Mouse (Mus musculus): ENCODE results near the gene Sec22b. TPM values are rescaled to one million over a fixed set of nuclear protein-coding genes. Genes with fewer than 3 reads are reported as not detected.

Sec22b gene
- polyA plus RNA-seq, 1 experiment from 2014 or later, result 132 TPM

GRCm38 (mm10) chr3:97918885-97919550 lies 18.0 kb downstream of the Sec22b start:
- Histone ChIP-seq H3K4me3 (ENCODE audit: low read depth, low read length) (no peak overlapping the region), H3K9ac (ENCODE audit: low read length) (no peak overlapping the region), H3K9me3 (ENCODE audit: control insufficient read depth, low read length) (no peaks in the 10 kb centered on the region), H3K27ac (ENCODE audit: low read depth) (no peak overlapping the region), H3K4me2 (ENCODE audit: low read length) (no peak overlapping the region), H3K4me1 (replicated peaks; ENCODE audit: control insufficient read depth, insufficient read depth, low read length) (no peaks in the 10 kb centered on the region), H3K27me3 (replicated peaks; ENCODE audit: control insufficient read depth, insufficient read depth, low read length) (no peaks in the 10 kb centered on the region), H3K36me3 (ENCODE audit: control insufficient read depth, insufficient read depth, low read length) (peaks cover 86% of the 10 kb centered on the region)
- 92% methylated on average over 10 of the region's 10 CpGs for WGBS
- no peak for DNase-seq (ENCODE audit: low spot score)
- no peak for ATAC-seq (replicated peaks; ENCODE audit: low FRiP score, low TSS enrichment, low read depth)

DNA sequence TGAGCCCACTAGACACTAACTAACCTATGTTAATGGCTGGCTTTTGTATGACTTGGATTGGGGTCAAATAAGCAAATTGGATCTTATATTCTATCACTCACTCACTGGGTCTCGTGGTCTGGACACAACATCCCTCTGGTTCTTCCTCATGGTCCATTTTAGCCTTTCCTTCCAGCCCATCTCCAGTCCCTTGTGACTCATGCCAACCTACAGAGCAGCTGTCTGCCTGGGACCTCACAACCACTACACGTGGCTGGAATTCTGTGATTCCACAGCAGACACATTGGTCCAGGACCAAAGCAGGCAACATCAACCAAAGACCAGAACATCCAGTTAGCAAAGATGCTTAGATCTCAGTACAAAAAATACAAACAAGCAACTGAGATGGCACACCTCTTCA lies 24.3 kb downstream of the Sec22b start:
- DNase-seq (ENCODE audit: low spot score) (no peak), ATAC-seq (replicated peaks; ENCODE audit: low FRiP score, low TSS enrichment, low read depth) (no peak)
- Histone ChIP-seq H3K4me2 (ENCODE audit: low read length) (no peak overlapping the region), H3K36me3 (ENCODE audit: control insufficient read depth, insufficient read depth, low read length) (peaks cover 35% of the 10 kb centered on the region), H3K27ac (ENCODE audit: low read depth) (no peak overlapping the region), H3K4me1 (replicated peaks; ENCODE audit: control insufficient read depth, insufficient read depth, low read length) (peaks cover 5% of the 10 kb centered on the region; the same call in 1 of the 2 replicates), H3K9ac (ENCODE audit: low read length) (no peak overlapping the region), H3K9me3 (ENCODE audit: control insufficient read depth, low read length) (no peaks in the 10 kb centered on the region), H3K27me3 (replicated peaks; ENCODE audit: control insufficient read depth, insufficient read depth, low read length) (no peaks in the 10 kb centered on the region), H3K4me3 (ENCODE audit: low read depth, low read length) (no peak overlapping the region)
- 85% methylated on average over 2 of the region's 2 CpGs for WGBS

- DNase-seq (ENCODE audit: low spot score), result no peak
- Histone ChIP-seq H3K27ac (ENCODE audit: low read depth) (no peak overlapping the region), H3K9me3 (ENCODE audit: control insufficient read depth, low read length) (no peaks in the 10 kb centered on the region), H3K4me2 (ENCODE audit: low read length) (no peak overlapping the region), H3K4me3 (ENCODE audit: low read depth, low read length) (no peak overlapping the region), H3K4me1 (replicated peaks; ENCODE audit: control insufficient read depth, insufficient read depth, low read length) (peaks cover 19% of the 10 kb centered on the region), H3K36me3 (ENCODE audit: control insufficient read depth, insufficient read depth, low read length) (peaks cover 18% of the 10 kb centered on the region), H3K9ac (ENCODE audit: low read length) (no peak overlapping the region), H3K27me3 (replicated peaks; ENCODE audit: control insufficient read depth, insufficient read depth, low read length) (0 out of 2 replicates have a peak, but pooled peaks cover 2% of the 10 kb centered on the region)
- ATAC-seq (replicated peaks; ENCODE audit: low FRiP score, low TSS enrichment, low read depth), result no peak
- WGBS, result 63% methylated on average over 4 of the region's 4 CpGs
These were observed 26.3 kb downstream of the Sec22b start for GRCm38 (mm10) chr3:97927322-97927721.

- ATAC-seq (replicated peaks; ENCODE audit: low FRiP score, low TSS enrichment, low read depth) (peak; percentile 55; the same call in 1 of the 2 replicates), DNase-seq (ENCODE audit: low spot score) (peak; percentile 92)
- H3K27ac ChIP-seq (ENCODE audit: low read depth), result no peak overlapping the region
- no peaks in the 10 kb centered on the region for H3K9me3 ChIP-seq (ENCODE audit: control insufficient read depth, low read length)
- H3K36me3 ChIP-seq (ENCODE audit: control insufficient read depth, insufficient read depth, low read length), result peaks cover 2% of the 10 kb centered on the region; the same call in 1 of the 2 replicates
- H3K27me3 ChIP-seq (replicated peaks; ENCODE audit: control insufficient read depth, insufficient read depth, low read length), result 0 out of 2 replicates have a peak, but pooled peaks cover 2% of the 10 kb centered on the region
- no peak overlapping the region for H3K4me3 ChIP-seq (ENCODE audit: low read depth, low read length)
- WGBS, result 58% methylated on average over 9 of the region's 9 CpGs
- peaks cover 21% of the 10 kb centered on the region for H3K4me1 ChIP-seq (replicated peaks; ENCODE audit: control insufficient read depth, insufficient read depth, low read length)
- H3K4me2 ChIP-seq (ENCODE audit: low read length), result no peak overlapping the region
- no peak overlapping the region for H3K9ac ChIP-seq (ENCODE audit: low read length)
These were observed 28.2 kb downstream of the Sec22b start for GRCm38 (mm10) chr3:97928968-97929858.

- Histone ChIP-seq H3K36me3 (ENCODE audit: control insufficient read depth, insufficient read depth, low read length) (no peaks in the 10 kb centered on the region), H3K9me3 (ENCODE audit: control insufficient read depth, low read length) (no peaks in the 10 kb centered on the region), H3K4me2 (ENCODE audit: low read length) (no peak overlapping the region), H3K4me1 (replicated peaks; ENCODE audit: control insufficient read depth, insufficient read depth, low read length) (peaks cover 21% of the 10 kb centered on the region), H3K4me3 (ENCODE audit: low read depth, low read length) (no peak overlapping the region), H3K9ac (ENCODE audit: low read length) (no peak overlapping the region), H3K27me3 (replicated peaks; ENCODE audit: control insufficient read depth, insufficient read depth, low read length) (0 out of 2 replicates have a peak, but pooled peaks cover 2% of the 10 kb centered on the region), H3K27ac (ENCODE audit: low read depth) (no peak overlapping the region)
- 57% methylated on average over 12 of the region's 12 CpGs for WGBS
- DNase-seq (ENCODE audit: low spot score) (no peak), ATAC-seq (replicated peaks; ENCODE audit: low FRiP score, low TSS enrichment, low read depth) (no peak)
These were observed 29.3 kb downstream of the Sec22b start for GRCm38 (mm10) chr3:97930141-97930786.

DNA sequence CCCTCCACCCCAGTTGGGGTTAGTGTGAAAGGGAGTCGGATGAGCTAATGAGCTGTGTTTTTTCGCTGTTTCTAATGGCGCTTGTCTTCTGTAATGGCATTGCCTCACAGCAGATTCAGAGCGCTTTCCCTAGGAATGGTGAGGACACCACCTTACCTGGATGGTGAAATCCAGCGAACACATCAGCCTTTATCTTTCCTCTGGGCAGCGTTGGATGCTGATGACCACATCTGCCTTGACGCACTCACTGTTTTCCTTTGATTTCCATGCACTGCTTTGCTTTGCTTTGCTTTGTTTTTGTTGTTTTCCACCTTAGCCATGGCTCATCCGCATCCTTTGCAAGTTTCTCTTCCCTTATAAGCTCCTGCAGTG lies 29.8 kb downstream of the Sec22b start:
- 0 out of 2 replicates have a peak, but pooled peaks cover 2% of the 10 kb centered on the region for H3K27me3 ChIP-seq (replicated peaks; ENCODE audit: control insufficient read depth, insufficient read depth, low read length)
- DNase-seq (ENCODE audit: low spot score) (no peak), ATAC-seq (replicated peaks; ENCODE audit: low FRiP score, low TSS enrichment, low read depth) (no peak)
- peaks cover 21% of the 10 kb centered on the region for H3K4me1 ChIP-seq (replicated peaks; ENCODE audit: control insufficient read depth, insufficient read depth, low read length)
- no peaks in the 10 kb centered on the region for H3K36me3 ChIP-seq (ENCODE audit: control insufficient read depth, insufficient read depth, low read length)
- no peak overlapping the region for H3K27ac ChIP-seq (ENCODE audit: low read depth)
- H3K9ac ChIP-seq (ENCODE audit: low read length), result no peak overlapping the region
- H3K4me3 ChIP-seq (ENCODE audit: low read depth, low read length), result no peak overlapping the region
- H3K4me2 ChIP-seq (ENCODE audit: low read length), result no peak overlapping the region
- 74% methylated on average over 8 of the region's 8 CpGs for WGBS
- no peaks in the 10 kb centered on the region for H3K9me3 ChIP-seq (ENCODE audit: control insufficient read depth, low read length)

DNA sequence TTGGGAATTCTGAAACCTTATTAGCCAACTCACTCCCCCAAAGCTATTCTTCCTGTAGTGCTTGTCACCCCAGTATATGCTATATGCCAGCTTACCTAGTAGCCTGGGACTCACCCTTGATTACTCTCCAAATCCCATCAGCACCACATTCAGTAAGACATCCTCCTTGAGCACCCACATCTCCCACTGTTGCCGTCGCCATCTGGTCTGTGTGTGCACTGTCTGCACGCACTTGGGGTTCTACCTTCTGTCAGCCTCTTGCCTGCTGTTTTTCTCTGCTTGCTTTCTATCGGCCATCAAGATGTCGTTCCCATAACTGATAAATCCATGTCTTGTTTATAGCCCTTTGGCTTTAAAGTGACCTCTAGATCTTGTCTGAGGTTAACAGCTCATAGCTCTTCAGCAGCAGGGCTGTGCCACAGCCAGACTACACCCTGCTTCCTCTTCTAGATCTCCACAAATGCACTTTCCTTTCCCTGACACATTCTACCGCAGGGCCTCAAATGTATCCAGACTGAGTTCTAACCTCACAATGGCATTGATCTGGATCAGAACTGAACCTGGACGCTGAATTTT lies 30.4 kb downstream of the Sec22b start:
- no peak overlapping the region for H3K4me3 ChIP-seq (ENCODE audit: low read depth, low read length)
- ATAC-seq (replicated peaks; ENCODE audit: low FRiP score, low TSS enrichment, low read depth), result no peak
- no peak overlapping the region for H3K9ac ChIP-seq (ENCODE audit: low read length)
- no peaks in the 10 kb centered on the region for H3K9me3 ChIP-seq (ENCODE audit: control insufficient read depth, low read length)
- WGBS, result 48% methylated on average over 7 of the region's 7 CpGs
- peaks cover 21% of the 10 kb centered on the region for H3K4me1 ChIP-seq (replicated peaks; ENCODE audit: control insufficient read depth, insufficient read depth, low read length)
- 0 out of 2 replicates have a peak, but pooled peaks cover 2% of the 10 kb centered on the region for H3K27me3 ChIP-seq (replicated peaks; ENCODE audit: control insufficient read depth, insufficient read depth, low read length)
- no peak for DNase-seq (ENCODE audit: low spot score)
- no peak overlapping the region for H3K27ac ChIP-seq (ENCODE audit: low read depth)
- no peaks in the 10 kb centered on the region for H3K36me3 ChIP-seq (ENCODE audit: control insufficient read depth, insufficient read depth, low read length)
- no peak overlapping the region for H3K4me2 ChIP-seq (ENCODE audit: low read length)

DNA sequence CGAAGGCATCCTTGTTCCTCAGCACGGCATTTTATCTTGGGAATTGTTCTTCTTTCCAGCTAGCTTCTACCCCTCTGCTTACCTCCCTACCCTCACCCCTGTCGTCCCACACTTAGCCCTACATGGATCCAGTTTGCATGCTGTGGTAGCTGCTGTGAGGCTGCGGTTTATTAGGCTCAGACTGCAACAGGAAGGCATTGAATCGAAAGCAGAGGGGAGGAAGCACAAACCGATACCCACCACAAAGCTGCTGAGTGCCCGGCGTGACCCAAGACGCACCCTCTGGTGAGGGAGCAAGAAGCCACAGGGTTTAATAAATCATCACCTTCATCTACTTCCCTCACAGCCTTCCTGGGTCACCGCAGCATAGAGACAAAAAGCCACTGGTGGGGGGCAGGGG lies 31.1 kb downstream of the Sec22b start:
- Histone ChIP-seq H3K4me3 (ENCODE audit: low read depth, low read length) (no peak overlapping the region), H3K27ac (ENCODE audit: low read depth) (no peak overlapping the region), H3K9me3 (ENCODE audit: control insufficient read depth, low read length) (no peaks in the 10 kb centered on the region), H3K4me2 (ENCODE audit: low read length) (peak overlapping the region; percentile 12), H3K4me1 (replicated peaks; ENCODE audit: control insufficient read depth, insufficient read depth, low read length) (peaks cover 21% of the 10 kb centered on the region), H3K9ac (ENCODE audit: low read length) (no peak overlapping the region), H3K36me3 (ENCODE audit: control insufficient read depth, insufficient read depth, low read length) (no peaks in the 10 kb centered on the region), H3K27me3 (replicated peaks; ENCODE audit: control insufficient read depth, insufficient read depth, low read length) (0 out of 2 replicates have a peak, but pooled peaks cover 2% of the 10 kb centered on the region)
- ATAC-seq (replicated peaks; ENCODE audit: low FRiP score, low TSS enrichment, low read depth) (no peak), DNase-seq (ENCODE audit: low spot score) (no peak)
- WGBS, result 16% methylated on average over 10 of the region's 10 CpGs
